Mouse (Mus musculus): ENCODE measurements at regions not wholly inside any gene's neighbourhood (a gene's known extent, or its start where the extent isn't known, plus 50 kb on each side); places are given as distances from the start of the nearest gene placed in this dataset.
A peak's percentile ranks its signal among the peaks of the same experiment; 100 is the strongest.

GRCm38 (mm10) chr16:29944966-29945365 is 119.2 kb upstream of the Hes1 start:
- peak overlapping the region; percentile 97 for H3K27ac ChIP-seq
- peaks cover 49% of the 10 kb centered on the region for H3K4me1 ChIP-seq (replicated peaks)
- no peaks in the 10 kb centered on the region for H3K36me3 ChIP-seq
- H3K9ac ChIP-seq, result no peak overlapping the region
- H3K27me3 ChIP-seq, result no peaks in the 10 kb centered on the region
- ATAC-seq (replicated peaks; ENCODE audit: insufficient number of reproducible peaks, insufficient read depth, low FRiP score, low read depth), result no peak
- 68% methylated on average over 5 of the region's 5 CpGs for WGBS
- H3K9me3 ChIP-seq (replicated peaks), result no peaks in the 10 kb centered on the region
- no peak overlapping the region for H3K4me3 ChIP-seq
- no peak overlapping the region; the same call in 1 of the 2 replicates for H3K4me2 ChIP-seq

- Histone ChIP-seq H3K4me3 (peak overlapping the region; percentile 48), H3K27ac (peak overlapping the region; percentile 97), H3K9ac (peak overlapping the region; percentile 48), H3K27me3 (no peaks in the 10 kb centered on the region), H3K4me2 (peak overlapping the region; percentile 73), H3K4me1 (replicated peaks) (peaks cover 45% of the 10 kb centered on the region), H3K9me3 (replicated peaks) (no peaks in the 10 kb centered on the region), H3K36me3 (no peaks in the 10 kb centered on the region)
- WGBS, result 5% methylated on average over 9 of the region's 9 CpGs
- ATAC-seq (replicated peaks; ENCODE audit: insufficient number of reproducible peaks, insufficient read depth, low FRiP score, low read depth), result no peak
Observed at GRCm38 (mm10) chr16:29945376-29945890, 118.8 kb upstream of the Hes1 start.

- WGBS, result 2% methylated on average over 39 of the region's 39 CpGs
- Histone ChIP-seq H3K27me3 (no peaks in the 10 kb centered on the region), H3K9ac (peak overlapping the region; percentile 48), H3K4me2 (peak overlapping the region; percentile 73), H3K4me1 (replicated peaks) (peaks cover 38% of the 10 kb centered on the region), H3K4me3 (peak overlapping the region; percentile 48), H3K9me3 (replicated peaks) (no peaks in the 10 kb centered on the region), H3K27ac (peak overlapping the region; percentile 97), H3K36me3 (no peaks in the 10 kb centered on the region)
- ATAC-seq (replicated peaks; ENCODE audit: insufficient number of reproducible peaks, insufficient read depth, low FRiP score, low read depth), result peak; percentile 90
Observed at GRCm38 (mm10) chr16:29945891-29946598, 118.1 kb upstream of the Hes1 start.

GRCm38 (mm10) chr16:29946966-29947365 is 117.2 kb upstream of the Hes1 start:
- WGBS, result 80% methylated on average over 5 of the region's 5 CpGs
- no peaks in the 10 kb centered on the region for H3K27me3 ChIP-seq
- no peak overlapping the region for H3K4me2 ChIP-seq
- no peak overlapping the region for H3K4me3 ChIP-seq
- ATAC-seq (replicated peaks; ENCODE audit: insufficient number of reproducible peaks, insufficient read depth, low FRiP score, low read depth), result no peak
- H3K4me1 ChIP-seq (replicated peaks), result peaks cover 38% of the 10 kb centered on the region
- H3K27ac ChIP-seq, result peak overlapping the region; percentile 97
- no peaks in the 10 kb centered on the region for H3K9me3 ChIP-seq (replicated peaks)
- no peaks in the 10 kb centered on the region for H3K36me3 ChIP-seq
- H3K9ac ChIP-seq, result no peak overlapping the region

GRCm38 (mm10) chr16:29947670-29948069 is 116.5 kb upstream of the Hes1 start:
- ATAC-seq (replicated peaks; ENCODE audit: insufficient number of reproducible peaks, insufficient read depth, low FRiP score, low read depth), result no peak
- Histone ChIP-seq H3K9me3 (replicated peaks) (no peaks in the 10 kb centered on the region), H3K36me3 (no peaks in the 10 kb centered on the region), H3K4me3 (no peak overlapping the region), H3K4me1 (replicated peaks) (peaks cover 38% of the 10 kb centered on the region), H3K27ac (no peak overlapping the region), H3K27me3 (no peaks in the 10 kb centered on the region), H3K4me2 (no peak overlapping the region), H3K9ac (no peak overlapping the region)
- 78% methylated on average over 5 of the region's 5 CpGs for WGBS

- no peak overlapping the region for H3K9ac ChIP-seq
- H3K27me3 ChIP-seq, result no peaks in the 10 kb centered on the region
- H3K4me1 ChIP-seq (replicated peaks), result peaks cover 29% of the 10 kb centered on the region
- no peaks in the 10 kb centered on the region for H3K9me3 ChIP-seq (replicated peaks)
- WGBS, result 41% methylated on average over 9 of the region's 9 CpGs
- ATAC-seq (replicated peaks; ENCODE audit: insufficient number of reproducible peaks, insufficient read depth, low FRiP score, low read depth), result no peak
- H3K4me2 ChIP-seq, result no peak overlapping the region
- no peak overlapping the region for H3K27ac ChIP-seq
- no peaks in the 10 kb centered on the region for H3K36me3 ChIP-seq
- H3K4me3 ChIP-seq, result no peak overlapping the region
Observed at GRCm38 (mm10) chr16:29950136-29950535, 114.0 kb upstream of the Hes1 start.

GRCm38 (mm10) chr16:29950791-29951190 is 113.4 kb upstream of the Hes1 start:
- ATAC-seq (replicated peaks; ENCODE audit: insufficient number of reproducible peaks, insufficient read depth, low FRiP score, low read depth), result no peak
- Histone ChIP-seq H3K4me1 (replicated peaks) (peaks cover 22% of the 10 kb centered on the region), H3K27ac (no peak overlapping the region), H3K4me3 (no peak overlapping the region), H3K27me3 (no peaks in the 10 kb centered on the region), H3K4me2 (no peak overlapping the region), H3K36me3 (no peaks in the 10 kb centered on the region), H3K9ac (no peak overlapping the region), H3K9me3 (replicated peaks) (no peaks in the 10 kb centered on the region)
- 91% methylated on average over 4 of the region's 4 CpGs for WGBS

GRCm38 (mm10) chr16:29954700-29955099 is 109.5 kb upstream of the Hes1 start:
- Histone ChIP-seq H3K4me3 (no peak overlapping the region), H3K9me3 (replicated peaks) (no peaks in the 10 kb centered on the region), H3K4me2 (no peak overlapping the region), H3K27ac (no peak overlapping the region), H3K9ac (no peak overlapping the region), H3K27me3 (no peaks in the 10 kb centered on the region), H3K36me3 (no peaks in the 10 kb centered on the region), H3K4me1 (replicated peaks) (peaks cover 9% of the 10 kb centered on the region)
- no peak for ATAC-seq (replicated peaks; ENCODE audit: insufficient number of reproducible peaks, insufficient read depth, low FRiP score, low read depth)
- WGBS, result 68% methylated on average over 10 of the region's 10 CpGs

- Histone ChIP-seq H3K27me3 (no peaks in the 10 kb centered on the region), H3K27ac (no peak overlapping the region), H3K9me3 (replicated peaks) (no peaks in the 10 kb centered on the region), H3K9ac (no peak overlapping the region), H3K4me1 (replicated peaks) (peaks cover 21% of the 10 kb centered on the region), H3K4me3 (no peak overlapping the region), H3K36me3 (no peaks in the 10 kb centered on the region), H3K4me2 (no peak overlapping the region)
- no peak for ATAC-seq (replicated peaks; ENCODE audit: insufficient number of reproducible peaks, insufficient read depth, low FRiP score, low read depth)
- WGBS, result 39% methylated on average over 7 of the region's 7 CpGs
Observed at GRCm38 (mm10) chr16:29956904-29957303, 107.3 kb upstream of the Hes1 start.

- Histone ChIP-seq H3K27me3 (no peaks in the 10 kb centered on the region), H3K4me3 (no peak overlapping the region), H3K9ac (no peak overlapping the region), H3K27ac (no peak overlapping the region), H3K36me3 (no peaks in the 10 kb centered on the region), H3K9me3 (replicated peaks) (no peaks in the 10 kb centered on the region), H3K4me1 (replicated peaks) (peaks cover 14% of the 10 kb centered on the region), H3K4me2 (no peak overlapping the region)
- no peak for ATAC-seq (replicated peaks; ENCODE audit: insufficient number of reproducible peaks, insufficient read depth, low FRiP score, low read depth)
- 59% methylated on average over 12 of the region's 12 CpGs for WGBS
Observed at GRCm38 (mm10) chr16:29959939-29960637, 104.1 kb upstream of the Hes1 start.

GRCm38 (mm10) chr16:29963284-29963683 is 100.9 kb upstream of the Hes1 start:
- Histone ChIP-seq H3K27ac (no peak overlapping the region), H3K4me2 (no peak overlapping the region), H3K36me3 (no peaks in the 10 kb centered on the region), H3K27me3 (no peaks in the 10 kb centered on the region), H3K9ac (no peak overlapping the region), H3K4me3 (no peak overlapping the region), H3K4me1 (replicated peaks) (peaks cover 12% of the 10 kb centered on the region), H3K9me3 (replicated peaks) (no peaks in the 10 kb centered on the region)
- no peak for ATAC-seq (replicated peaks; ENCODE audit: insufficient number of reproducible peaks, insufficient read depth, low FRiP score, low read depth)
- WGBS, result 58% methylated on average over 4 of the region's 4 CpGs

All from heart, embryonic 15.5 days (tissue).